Mouse (Mus musculus): ENCODE measurements around the gene Tspo2. TPM values are rescaled to one million over a fixed set of nuclear protein-coding genes. Genes with fewer than 3 reads are reported as not detected.

Gene Tspo2
- total RNA-seq (2023): not detected in 4 replicates

GRCm38 (mm10) chr17:48451353-48451675 lies at the start of gene Tspo2:
Gene Tspo2 (minus strand): TSS chr17:48451522.

GRCm38 (mm10) chr17:48454688-48455087 lies 3.4 kb upstream of the Tspo2 start, which contains the start of gene Unc5cl:
Gene Unc5cl (plus strand): TSS chr17:48454901.

GRCm38 (mm10) chr17:48432158-48432980 lies 19.0 kb downstream of the Tspo2 start, which contains the start of gene Apobec2:
Gene Apobec2 (minus strand): TSS chr17:48432930.

GRCm38 (mm10) chr17:48409380-48410298 lies 41.7 kb downstream of the Tspo2 start, which contains the start of the genes Nfya and Oard1:
Gene Nfya (minus strand): TSS chr17:48409906.
Gene Oard1 (plus strand): TSS chr17:48410014.

Other genes starting within 250 kb of the Tspo2 start
- 1.7 to 2.2 TPM (median 2.1 TPM) in 4 replicates for gene Trem1, start 218.8 kb downstream of the Tspo2 start, total RNA-seq (2023)
- not detected in 4 replicates for gene Trem3, start 203.7 kb downstream of the Tspo2 start, total RNA-seq (2023)
- 1.4 to 4.1 TPM (median 3.5 TPM) in 4 replicates for gene Treml4, start 187.2 kb downstream of the Tspo2 start, total RNA-seq (2023)
- 174 to 186 TPM (median 177 TPM) in 4 replicates for gene Treml2, start 152.0 kb downstream of the Tspo2 start, total RNA-seq (2023)
- 7.4 to 11.3 TPM (median 9.5 TPM) in 4 replicates for gene B430306N03Rik, start 135.4 kb downstream of the Tspo2 start, total RNA-seq (2023)
- not detected in 4 replicates for gene Trem2, start 105.1 kb downstream of the Tspo2 start, total RNA-seq (2023)
- 0.49 TPM in 1 of 4 replicates, not detected in the others for gene Treml1, start 91.6 kb downstream of the Tspo2 start, total RNA-seq (2023)
- gene Nfya, start 41.6 kb downstream of the Tspo2 start, total RNA-seq (2023): 86.8 to 106 TPM (median 101 TPM) in 4 replicates
- gene Oard1, start 41.5 kb downstream of the Tspo2 start, total RNA-seq (2023): 36.9 to 47.5 TPM (median 43.1 TPM) in 4 replicates
- 0.42 to 0.70 TPM (median 0.69 TPM) in 3 of 4 replicates, not detected in the other for gene Apobec2, start 18.6 kb downstream of the Tspo2 start, total RNA-seq (2023)
- 3.3 to 6.2 TPM (median 4.7 TPM) in 4 replicates for gene Unc5cl, start 3.4 kb upstream of the Tspo2 start, total RNA-seq (2023)

Data from B cell, adult 62 days (primary cell).